Mouse (Mus musculus) kidney, postnatal 0 days (tissue): Measurements from ENCODE around the gene B230217C12Rik. TPM values are rescaled to one million over a fixed set of nuclear protein-coding genes. Genes with fewer than 3 reads are reported as not detected.
"Not testable (repeated sequence)": the region's sequence is repeated elsewhere in the genome, so short reads cannot be mapped to it uniquely, and the experiment has no call there.

Source experiments
- ATAC-seq: fragments of 200-750 bp; cut with Nextera tagmentation; replicated peaks from 2 replicates; pipeline ENCODE4 v1.8.0; 2017; ENCODE audit warnings: low read depth, moderate number of reproducible peaks, moderate TSS enrichment, moderate library complexity; ENCODE audit not compliant: low FRiP score
- DNase-seq: peaks from one replicate; pipeline ENCODE4 v3.0.0-alpha.2; 2016; ENCODE audit warnings: low spot score
- H3K27ac ChIP-seq: fragments of 300-500 bp; sonication (generic); 2 replicates; pipeline ENCODE4 v1.5.1; 2014; ENCODE audit warnings: mild to moderate bottlenecking
- H3K27me3 ChIP-seq: fragments of 300-500 bp; sonication (generic); 2 replicates; pipeline ENCODE4 v1.6.1; 2014; ENCODE audit warnings: low read length, mixed read lengths; ENCODE audit not compliant: insufficient read depth
- H3K36me3 ChIP-seq: fragments of 300-500 bp; sonication (generic); 2 replicates; pipeline ENCODE4 v1.6.1; 2014; ENCODE audit warnings: low read length, mixed read lengths; ENCODE audit not compliant: insufficient read depth
- H3K4me1 ChIP-seq: fragments of 300-500 bp; sonication (generic); replicated peaks from 2 replicates; pipeline ENCODE4 v1.6.1; 2014; ENCODE audit warnings: antibody characterized with exemption, low read length, mixed read lengths; ENCODE audit not compliant: insufficient read depth
- H3K4me2 ChIP-seq: fragments of 300-500 bp; sonication (generic); 2 replicates; pipeline ENCODE4 v1.6.1; 2014; ENCODE audit warnings: mild to moderate bottlenecking, low read length, moderate library complexity, mixed read lengths
- H3K4me3 ChIP-seq: fragments of 300-500 bp; sonication (generic); replicated peaks from 2 replicates; pipeline ENCODE4 v1.5.1; 2014; ENCODE audit warnings: low read depth, low read length
- H3K9ac ChIP-seq: fragments of 300-500 bp; sonication (generic); 2 replicates; pipeline ENCODE4 v1.6.1; 2014; ENCODE audit warnings: low read depth, low read length
- H3K9me3 ChIP-seq: fragments of 300-500 bp; sonication (generic); replicated peaks from 2 replicates; pipeline ENCODE4 v1.6.1; 2016; ENCODE audit warnings: low read length, inconsistent platforms, mixed read lengths
- CTCF ChIP-seq: IDR thresholded peaks from 2 replicates; pipeline ENCODE4 v1.5.1; 2016; ENCODE audit warnings: antibody characterized with exemption, low read depth, mild to moderate bottlenecking, moderate library complexity
- WGBS: fragments of 180-500 bp; shearing (Covaris S2); extraction: QIAGEN DNeasy Blood & Tissue Kit; methylation state at CpG from one replicate; pipeline ENCODE4 v1.1.7; 2014; 5-methylcytosine and 5-hydroxymethylcytosine counted together
- polyA plus RNA-seq: library from polyadenylated mRNA; unstranded; fragments of >200 nt; fragmentation: Nextera tagmentation; extraction: Ambion mirVana; gene quantifications from 2 replicates; pipeline ENCODE4 v1.2.1, GENCODE M21; 2015

B230217C12Rik gene
- polyA plus RNA-seq, 1 experiment from 2014 or later: 5.6 TPM

DNA sequence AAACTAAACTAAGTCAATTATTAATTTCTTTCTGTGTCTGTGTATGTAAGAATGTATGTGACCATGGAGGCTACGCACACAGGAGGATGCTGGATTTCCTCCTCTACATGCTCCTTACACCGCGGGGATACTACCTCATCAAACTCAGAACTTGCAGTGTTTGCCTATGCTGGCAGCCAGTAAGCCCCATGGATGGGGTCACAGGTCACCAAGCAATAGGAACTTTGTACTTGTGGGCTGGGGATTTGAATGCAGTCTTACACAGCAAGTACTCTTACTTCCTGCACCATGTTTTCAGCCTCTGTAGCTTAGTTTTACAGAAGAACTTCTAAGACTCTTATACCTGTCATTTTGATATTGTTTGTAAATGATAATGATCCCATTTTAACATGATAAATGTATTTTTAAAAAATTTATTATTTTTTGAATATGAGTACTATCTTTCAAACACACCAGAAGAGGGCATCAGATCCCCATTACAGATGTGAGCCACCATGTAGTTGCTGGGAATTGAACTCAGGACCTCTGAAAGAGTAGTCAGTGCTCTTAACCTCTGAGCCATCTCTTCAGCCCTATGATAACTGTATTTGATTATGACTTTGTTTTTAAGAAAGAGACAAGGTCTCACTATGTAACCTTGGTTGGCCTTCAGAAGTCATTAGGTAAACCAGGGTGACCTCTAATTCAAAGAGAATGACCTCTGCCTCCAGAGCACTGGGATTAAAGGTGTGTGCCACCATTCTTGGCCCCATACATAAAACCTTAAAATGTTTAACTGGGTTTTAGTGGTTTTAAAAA, 25.7 kb downstream of the B230217C12Rik start:
- ATAC-seq (no peak), DNase-seq (no peak)
- no peak for TF ChIP-seq CTCF
- Histone ChIP-seq H3K36me3 (no peaks in the 10 kb centered on the region), H3K9me3 (no peaks in the 10 kb centered on the region), H3K4me2 (no peak overlapping the region), H3K4me1 (no peaks in the 10 kb centered on the region), H3K27me3 (no peaks in the 10 kb centered on the region), H3K9ac (no peak overlapping the region), H3K4me3 (no peak overlapping the region), H3K27ac (no peak overlapping the region)
- 89% methylated on average over 3 of the region's 3 CpGs for WGBS

DNA sequence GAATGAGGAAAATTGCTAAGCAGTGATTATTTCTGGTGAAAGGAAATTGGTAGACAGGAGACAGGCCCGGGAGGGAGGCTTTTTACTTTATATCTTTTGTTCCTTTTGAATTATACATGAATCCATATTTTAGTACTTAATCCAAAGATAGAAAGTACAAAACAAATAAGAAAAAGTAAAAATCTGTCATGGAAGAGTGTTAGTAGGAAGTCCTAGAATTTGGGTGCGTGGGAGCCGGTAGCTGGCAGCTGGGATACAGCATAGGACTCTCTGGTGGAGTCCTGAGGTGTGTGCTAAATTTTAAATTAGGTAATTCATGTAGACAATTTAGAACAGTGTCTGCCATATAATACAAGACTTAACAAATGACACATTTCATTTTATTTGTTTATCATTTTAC, 27.0 kb downstream of the B230217C12Rik start:
- no peaks in the 10 kb centered on the region for H3K36me3 ChIP-seq
- H3K27me3 ChIP-seq: no peaks in the 10 kb centered on the region
- no peaks in the 10 kb centered on the region for H3K4me1 ChIP-seq
- H3K4me3 ChIP-seq: no peak overlapping the region
- no peaks in the 10 kb centered on the region for H3K9me3 ChIP-seq
- no peak overlapping the region for H3K9ac ChIP-seq
- no peak for TF ChIP-seq CTCF
- H3K4me2 ChIP-seq: no peak overlapping the region
- H3K27ac ChIP-seq: no peak overlapping the region
- no peak for DNase-seq
- 85% methylated on average over 3 of the region's 3 CpGs for WGBS
- no peak for ATAC-seq

DNA sequence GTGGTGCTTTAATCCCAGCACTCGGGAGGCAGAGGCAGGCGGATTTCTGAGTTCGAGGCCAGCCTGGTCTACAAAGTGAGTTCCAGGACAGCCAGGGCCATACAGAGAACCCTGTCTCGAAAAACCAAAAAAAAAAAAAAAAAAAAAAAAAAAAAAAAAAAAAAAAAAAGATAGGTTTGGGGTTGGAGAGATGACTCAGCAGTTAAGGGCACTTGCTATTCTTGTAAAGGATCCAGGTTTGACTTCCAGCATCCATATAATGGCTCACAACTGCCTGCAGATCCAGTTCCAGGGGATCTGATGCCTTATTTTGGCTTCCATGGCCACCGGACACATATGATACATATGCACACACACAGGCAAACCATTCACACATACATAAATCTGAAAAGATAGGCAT, 31.8 kb downstream of the B230217C12Rik start:
- not testable (repeated sequence) for H3K27ac ChIP-seq, H3K36me3 ChIP-seq, ATAC-seq, H3K4me2 ChIP-seq, DNase-seq, H3K9ac ChIP-seq, H3K9me3 ChIP-seq, H3K4me3 ChIP-seq, H3K4me1 ChIP-seq, H3K27me3 ChIP-seq
- 91% methylated on average over 5 of the region's 5 CpGs for WGBS

DNA sequence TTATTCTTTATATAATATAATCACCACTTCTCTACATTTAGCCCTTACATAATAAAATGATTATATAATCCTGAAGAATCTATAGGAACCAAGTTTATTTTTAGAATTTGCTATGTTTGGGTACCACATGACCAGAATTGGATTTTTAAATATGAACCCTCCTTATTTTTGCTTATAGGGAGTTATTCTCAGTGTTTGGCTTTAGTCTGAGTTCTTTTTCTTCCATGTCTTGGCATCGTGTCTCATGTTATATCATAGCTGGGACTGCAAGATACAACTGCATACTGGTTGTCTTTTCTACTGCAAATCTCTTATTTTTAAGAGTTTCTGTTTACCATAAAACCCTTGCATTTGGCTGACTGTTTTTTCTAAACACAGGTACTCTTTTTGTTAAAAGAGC, 33.8 kb downstream of the B230217C12Rik start:
- Histone ChIP-seq H3K4me3 (no peak overlapping the region), H3K4me1 (no peaks in the 10 kb centered on the region), H3K9me3 (no peaks in the 10 kb centered on the region), H3K4me2 (no peak overlapping the region), H3K36me3 (no peaks in the 10 kb centered on the region), H3K9ac (no peak overlapping the region), H3K27ac (no peak overlapping the region), H3K27me3 (no peaks in the 10 kb centered on the region)
- ATAC-seq: no peak
- DNase-seq: no peak
- whole genome bisulfite sequencing: 94% methylated on average over 1 of the region's 1 CpGs
- TF ChIP-seq CTCF: no peak

DNA sequence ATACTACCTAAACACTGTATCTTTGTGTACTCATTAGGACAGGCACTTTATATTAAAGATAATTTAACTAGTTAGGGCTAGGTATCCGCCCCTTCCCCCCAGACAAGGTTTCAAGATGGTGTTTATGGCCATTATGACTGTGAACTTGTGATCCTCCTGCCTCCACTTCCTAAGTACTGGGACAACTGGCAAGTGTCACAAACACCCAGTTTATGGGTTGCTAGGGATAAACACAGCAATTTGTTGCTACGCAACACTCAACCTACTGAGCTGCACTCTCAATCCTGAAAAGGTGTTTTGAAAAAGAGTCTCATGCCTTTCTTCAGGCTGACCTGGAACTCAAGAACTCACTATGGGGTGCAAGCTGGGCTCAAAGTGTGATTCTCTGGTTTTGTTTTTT, 36.8 kb downstream of the B230217C12Rik start:
- 51% methylated on average over 2 of the region's 2 CpGs for WGBS
- Histone ChIP-seq H3K4me3 (no peak overlapping the region), H3K36me3 (no peaks in the 10 kb centered on the region), H3K27me3 (no peaks in the 10 kb centered on the region), H3K4me1 (no peaks in the 10 kb centered on the region), H3K27ac (no peak overlapping the region), H3K4me2 (no peak overlapping the region), H3K9me3 (no peaks in the 10 kb centered on the region), H3K9ac (no peak overlapping the region)
- no peak for DNase-seq
- ATAC-seq: no peak
- TF ChIP-seq CTCF: no peak

DNA sequence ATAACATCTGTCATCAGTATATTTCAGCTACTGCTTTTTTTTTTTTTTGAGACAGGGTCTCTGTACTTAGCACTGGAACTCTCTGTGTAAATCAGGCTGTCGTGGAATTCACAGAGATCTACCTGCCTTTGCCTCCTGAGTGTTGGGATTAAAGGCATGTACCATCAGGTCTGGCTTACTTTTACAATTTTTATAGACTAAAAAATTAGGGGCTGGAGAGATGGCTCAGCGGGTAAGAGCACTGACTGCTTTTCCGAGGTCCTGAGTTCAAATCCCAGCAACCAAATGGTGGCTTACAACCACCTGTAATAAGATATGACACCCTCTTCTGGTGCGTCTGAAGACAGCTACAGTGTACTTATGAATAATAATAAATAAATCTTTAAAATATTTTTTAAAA, 39.8 kb downstream of the B230217C12Rik start:
- Histone ChIP-seq H3K4me1 (no peaks in the 10 kb centered on the region), H3K9ac (no peak overlapping the region), H3K27me3 (no peaks in the 10 kb centered on the region), H3K36me3 (no peaks in the 10 kb centered on the region), H3K27ac (no peak overlapping the region), H3K4me3 (no peak overlapping the region), H3K9me3 (no peaks in the 10 kb centered on the region), H3K4me2 (no peak overlapping the region)
- ATAC-seq: no peak
- no peak for DNase-seq
- 91% methylated on average over 4 of the region's 4 CpGs for WGBS
- TF ChIP-seq CTCF: no peak

DNA sequence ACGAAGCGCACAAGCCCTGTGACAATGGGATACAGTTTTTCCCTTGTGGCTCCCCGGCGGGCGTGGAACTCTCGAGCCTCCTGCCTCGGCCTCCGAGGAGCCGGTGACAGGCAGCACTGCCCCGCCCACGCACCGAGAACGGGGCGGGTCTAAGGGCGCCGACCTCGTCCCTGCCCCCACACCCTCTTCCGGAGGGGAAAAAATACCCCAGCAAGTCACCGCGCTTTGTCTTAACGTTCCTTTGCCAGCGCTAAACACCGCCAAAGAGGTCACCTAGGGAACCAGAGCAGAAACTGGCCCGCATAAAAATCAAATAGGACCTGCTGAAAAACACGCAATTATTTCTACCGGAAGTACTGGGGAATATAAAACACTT, 43.0 kb downstream of the B230217C12Rik start:
- Histone ChIP-seq H3K4me2 (peak overlapping the region; percentile 56), H3K27me3 (no peaks in the 10 kb centered on the region), H3K4me3 (peak overlapping the region; percentile 55), H3K36me3 (no peaks in the 10 kb centered on the region), H3K9ac (peak overlapping the region; percentile 62), H3K27ac (peak overlapping the region; percentile 78), H3K4me1 (no peaks in the 10 kb centered on the region), H3K9me3 (no peaks in the 10 kb centered on the region)
- 4% methylated on average over 26 of the region's 26 CpGs for WGBS
- no peak for TF ChIP-seq CTCF
- no peak for DNase-seq
- ATAC-seq: no peak; the same call in 1 of the 2 replicates
